Mouse (Mus musculus): Measurements from ENCODE around the gene Fam174a. TPM values are rescaled to one million over a fixed set of nuclear protein-coding genes. Genes with fewer than 3 reads are reported as not detected.

The Fam174a gene
- polyA plus RNA-seq, 1 experiment = 27.2 TPM

DNA sequence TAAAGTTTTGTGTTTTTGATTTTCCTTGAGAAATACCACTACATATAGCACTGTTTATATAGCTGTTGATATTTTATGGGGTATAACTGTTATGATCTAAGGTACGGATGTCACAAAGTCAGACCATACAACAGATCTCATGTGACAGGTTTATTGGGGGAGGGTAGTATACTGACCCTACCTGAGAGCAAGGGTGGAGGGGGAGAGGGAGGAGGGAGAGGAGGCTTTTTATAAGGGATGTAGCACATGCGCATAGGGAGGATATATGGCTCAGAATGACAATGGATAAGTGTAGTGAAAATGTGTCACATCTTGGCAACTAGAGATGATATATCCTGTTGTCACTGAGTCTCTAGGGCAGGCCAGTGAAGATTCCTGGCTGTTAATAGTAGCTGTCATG is 8.8 kb downstream of the Fam174a start:
- TF ChIP-seq POLR2A (IDR thresholded peaks at IDR 0.05; ENCODE audit: control insufficient read depth, low read depth, low read length) (no peak), CTCF (IDR thresholded peaks at IDR 0.05; ENCODE audit: control insufficient read depth, insufficient read depth, insufficient replicate concordance, low read depth, low read length) (no peak)
- Histone ChIP-seq H3K4me1 (ENCODE audit: control insufficient read depth, insufficient read depth, low read length) (no peaks in the 10 kb centered on the region), H3K36me3 (ENCODE audit: control insufficient read depth, insufficient read depth, low read length) (no peaks in the 10 kb centered on the region), H3K4me3 (ENCODE audit: control insufficient read depth, low read depth, low read length) (no peak overlapping the region), H3K27me3 (ENCODE audit: control insufficient read depth, insufficient read depth, low read length) (no peaks in the 10 kb centered on the region), H3K27ac (ENCODE audit: control insufficient read depth, insufficient read depth, low read depth, low read length) (no peak overlapping the region)

DNA sequence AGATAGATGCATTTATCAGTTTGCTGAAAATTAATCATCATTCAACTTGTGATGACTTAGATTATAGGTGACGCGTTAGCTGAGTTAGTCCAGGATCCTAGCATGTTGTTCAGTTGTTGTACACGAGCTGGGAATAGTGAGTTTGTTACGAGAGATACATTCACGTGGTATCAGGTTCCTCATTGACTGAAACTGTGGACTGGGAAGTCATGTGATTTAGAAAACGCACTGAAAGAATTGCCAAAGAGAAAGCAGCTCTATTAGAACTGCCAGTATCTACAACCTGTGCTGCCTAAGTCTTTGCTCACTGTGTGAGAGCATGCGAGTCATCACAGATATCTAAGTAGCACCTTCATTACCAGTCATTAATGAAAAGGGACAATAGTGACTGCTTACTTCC is 9.6 kb downstream of the Fam174a start:
- no peaks in the 10 kb centered on the region for H3K36me3 ChIP-seq (ENCODE audit: control insufficient read depth, insufficient read depth, low read length)
- no peak overlapping the region for H3K27ac ChIP-seq (ENCODE audit: control insufficient read depth, insufficient read depth, low read depth, low read length)
- H3K4me1 ChIP-seq (ENCODE audit: control insufficient read depth, insufficient read depth, low read length) = no peaks in the 10 kb centered on the region
- no peak for TF ChIP-seq CTCF (IDR thresholded peaks at IDR 0.05; ENCODE audit: control insufficient read depth, insufficient read depth, insufficient replicate concordance, low read depth, low read length)
- H3K27me3 ChIP-seq (ENCODE audit: control insufficient read depth, insufficient read depth, low read length) = no peaks in the 10 kb centered on the region
- no peak overlapping the region for H3K4me3 ChIP-seq (ENCODE audit: control insufficient read depth, low read depth, low read length)

DNA sequence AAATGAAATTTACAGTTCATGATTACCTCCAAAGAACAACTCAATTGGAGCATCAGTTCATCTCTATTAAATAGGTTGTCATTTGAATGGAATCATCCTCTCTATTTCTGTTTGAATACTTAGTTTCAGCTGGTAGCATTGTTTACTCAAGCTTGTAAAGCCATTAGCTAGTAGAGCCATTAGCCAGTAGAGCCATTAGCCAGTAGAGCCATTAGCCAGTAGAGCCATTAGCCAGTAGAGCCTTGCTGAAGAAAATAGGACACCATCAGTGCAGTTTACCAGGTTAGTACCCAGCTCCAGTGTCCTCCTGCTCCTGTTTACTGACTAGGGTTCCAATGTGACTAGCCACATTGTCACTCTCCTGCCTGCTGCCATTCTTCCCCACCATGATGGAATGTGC is 13.4 kb downstream of the Fam174a start:
- no peak for TF ChIP-seq CTCF (IDR thresholded peaks at IDR 0.05; ENCODE audit: control insufficient read depth, insufficient read depth, insufficient replicate concordance, low read depth, low read length)
- TF ChIP-seq POLR2A (IDR thresholded peaks at IDR 0.05; ENCODE audit: control insufficient read depth, low read depth, low read length) = no peak
- H3K4me3 ChIP-seq (ENCODE audit: control insufficient read depth, low read depth, low read length) = no peak overlapping the region

DNA sequence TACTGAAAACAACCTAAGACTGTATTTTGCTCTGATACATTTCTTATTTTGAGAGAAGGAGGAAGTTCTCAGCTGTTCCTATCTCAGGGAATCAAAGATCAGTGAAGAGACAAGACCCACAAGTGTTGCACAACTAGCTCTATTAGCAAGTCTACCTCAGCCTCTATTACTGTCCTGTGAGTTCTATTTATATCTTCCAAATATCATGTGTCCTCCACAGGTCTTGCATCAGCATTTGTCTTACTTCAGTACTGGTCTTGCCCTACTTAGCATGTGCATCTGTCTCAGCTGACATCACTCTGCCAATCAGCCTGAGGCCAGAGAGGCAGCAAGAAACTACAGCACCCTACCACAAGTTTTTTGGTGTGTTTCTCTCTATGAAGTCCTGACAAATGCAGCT is 26.2 kb downstream of the Fam174a start:
- no peak overlapping the region for H3K4me3 ChIP-seq (ENCODE audit: control insufficient read depth, low read depth, low read length)
- H3K4me1 ChIP-seq (ENCODE audit: control insufficient read depth, insufficient read depth, low read length) = no peaks in the 10 kb centered on the region
- H3K36me3 ChIP-seq (ENCODE audit: control insufficient read depth, insufficient read depth, low read length) = no peaks in the 10 kb centered on the region
- H3K27me3 ChIP-seq (ENCODE audit: control insufficient read depth, insufficient read depth, low read length) = no peaks in the 10 kb centered on the region
- TF ChIP-seq POLR2A (IDR thresholded peaks at IDR 0.05; ENCODE audit: control insufficient read depth, low read depth, low read length) (no peak), CTCF (IDR thresholded peaks at IDR 0.05; ENCODE audit: control insufficient read depth, insufficient read depth, insufficient replicate concordance, low read depth, low read length) (no peak)
- no peak overlapping the region for H3K27ac ChIP-seq (ENCODE audit: control insufficient read depth, insufficient read depth, low read depth, low read length)

More for the DNA sequence above, 13.4 kb downstream of the Fam174a start:
- Histone ChIP-seq H3K36me3 (ENCODE audit: control insufficient read depth, insufficient read depth, low read length) (no peaks in the 10 kb centered on the region), H3K27me3 (ENCODE audit: control insufficient read depth, insufficient read depth, low read length) (no peaks in the 10 kb centered on the region), H3K27ac (ENCODE audit: control insufficient read depth, insufficient read depth, low read depth, low read length) (no peak overlapping the region), H3K4me1 (ENCODE audit: control insufficient read depth, insufficient read depth, low read length) (no peaks in the 10 kb centered on the region)

DNA sequence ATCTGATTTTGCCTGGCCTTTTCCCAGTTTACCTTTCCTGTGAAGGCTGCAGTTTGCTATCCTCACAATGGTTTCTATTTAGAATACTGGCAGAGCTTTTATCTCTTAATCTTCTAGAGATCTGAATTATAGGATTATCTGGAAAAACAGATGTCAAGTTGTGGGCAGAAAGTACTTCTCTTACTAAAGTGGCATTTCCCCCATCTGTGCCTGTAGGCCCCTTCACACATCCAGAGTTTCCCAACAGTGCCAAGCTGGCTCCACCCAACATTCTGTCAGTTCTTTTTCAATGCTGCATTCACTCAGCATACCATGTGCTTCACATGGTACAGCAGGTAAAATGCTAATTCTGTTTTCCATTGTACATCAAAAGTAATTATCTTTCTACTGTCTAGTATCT is 28.8 kb downstream of the Fam174a start:
- no peak for TF ChIP-seq POLR2A (IDR thresholded peaks at IDR 0.05; ENCODE audit: control insufficient read depth, low read depth, low read length)
- no peak for TF ChIP-seq CTCF (IDR thresholded peaks at IDR 0.05; ENCODE audit: control insufficient read depth, insufficient read depth, insufficient replicate concordance, low read depth, low read length)
- Histone ChIP-seq H3K4me1 (ENCODE audit: control insufficient read depth, insufficient read depth, low read length) (no peaks in the 10 kb centered on the region), H3K4me3 (ENCODE audit: control insufficient read depth, low read depth, low read length) (no peak overlapping the region), H3K27me3 (ENCODE audit: control insufficient read depth, insufficient read depth, low read length) (no peaks in the 10 kb centered on the region), H3K27ac (ENCODE audit: control insufficient read depth, insufficient read depth, low read depth, low read length) (no peak overlapping the region), H3K36me3 (ENCODE audit: control insufficient read depth, insufficient read depth, low read length) (no peaks in the 10 kb centered on the region)

DNA sequence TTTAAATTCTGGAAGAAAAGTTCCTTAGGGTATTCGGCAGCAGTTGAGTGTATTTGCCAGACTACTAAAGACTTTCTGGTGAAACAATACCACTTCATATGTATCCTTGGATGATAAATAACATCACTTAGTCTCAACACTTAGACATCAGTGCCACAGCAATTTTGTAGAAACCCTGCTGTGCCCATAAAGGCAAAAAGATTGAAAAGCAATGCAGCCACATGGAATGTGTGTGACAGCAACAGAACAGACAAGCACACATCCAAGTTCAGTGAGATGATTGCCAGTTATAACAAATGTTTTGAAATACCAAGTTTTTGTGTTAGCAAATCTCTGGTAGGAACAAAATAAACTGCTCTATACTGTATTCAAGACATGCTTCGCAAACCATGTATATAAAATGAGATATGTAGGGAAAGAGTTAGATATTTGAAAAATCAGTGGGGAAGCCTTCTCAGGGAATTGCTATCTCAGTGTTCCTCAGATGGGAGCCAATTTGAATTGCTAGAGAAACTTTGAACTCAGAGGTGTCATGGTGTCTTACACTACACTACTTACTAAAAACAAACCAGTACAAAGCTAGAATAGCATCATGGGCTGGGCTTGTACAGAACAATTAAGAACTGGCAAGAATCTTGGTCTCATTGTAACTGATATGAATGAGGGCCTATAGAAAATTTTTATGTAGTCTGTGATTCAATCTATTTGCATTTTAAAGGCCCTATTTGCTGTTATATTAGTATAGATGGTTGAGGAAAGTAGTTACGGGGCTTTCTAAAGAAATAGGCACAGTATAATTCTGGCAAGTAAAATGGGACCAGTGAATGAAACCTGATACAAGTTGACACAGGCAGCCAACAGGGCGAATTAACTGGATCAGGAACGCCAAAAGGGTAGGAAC is 30.4 kb downstream of the Fam174a start:
- Histone ChIP-seq H3K4me3 (ENCODE audit: control insufficient read depth, low read depth, low read length) (no peak overlapping the region), H3K27me3 (ENCODE audit: control insufficient read depth, insufficient read depth, low read length) (no peaks in the 10 kb centered on the region), H3K4me1 (ENCODE audit: control insufficient read depth, insufficient read depth, low read length) (no peaks in the 10 kb centered on the region), H3K36me3 (ENCODE audit: control insufficient read depth, insufficient read depth, low read length) (no peaks in the 10 kb centered on the region), H3K27ac (ENCODE audit: control insufficient read depth, insufficient read depth, low read depth, low read length) (no peak overlapping the region)
- TF ChIP-seq POLR2A (IDR thresholded peaks at IDR 0.05; ENCODE audit: control insufficient read depth, low read depth, low read length) (no peak), CTCF (IDR thresholded peaks at IDR 0.05; ENCODE audit: control insufficient read depth, insufficient read depth, insufficient replicate concordance, low read depth, low read length) (no peak)

DNA sequence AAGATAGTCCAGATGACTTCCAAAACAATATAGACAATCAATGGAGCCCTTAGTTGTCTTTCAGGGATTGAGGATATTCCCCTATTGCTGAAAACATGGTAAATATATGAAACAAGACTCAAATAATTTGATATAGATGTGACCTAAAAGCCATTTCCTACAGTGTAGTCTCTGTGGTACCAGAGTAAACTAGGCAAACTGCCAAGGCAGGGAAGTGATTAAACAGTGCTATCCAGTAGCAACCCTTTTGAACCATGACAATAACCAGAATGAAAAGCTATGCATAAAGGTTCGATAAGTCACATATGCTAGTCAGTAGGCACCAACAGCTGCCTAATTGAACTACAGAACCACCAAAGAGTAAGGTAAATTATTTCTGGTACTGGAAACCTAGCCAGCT is 40.7 kb downstream of the Fam174a start:
- H3K4me3 ChIP-seq (ENCODE audit: control insufficient read depth, low read depth, low read length) = no peak overlapping the region
- no peak overlapping the region for H3K27ac ChIP-seq (ENCODE audit: control insufficient read depth, insufficient read depth, low read depth, low read length)
- no peaks in the 10 kb centered on the region for H3K27me3 ChIP-seq (ENCODE audit: control insufficient read depth, insufficient read depth, low read length)
- no peaks in the 10 kb centered on the region for H3K36me3 ChIP-seq (ENCODE audit: control insufficient read depth, insufficient read depth, low read length)
- H3K4me1 ChIP-seq (ENCODE audit: control insufficient read depth, insufficient read depth, low read length) = no peaks in the 10 kb centered on the region
- TF ChIP-seq POLR2A (IDR thresholded peaks at IDR 0.05; ENCODE audit: control insufficient read depth, low read depth, low read length) = no peak
- TF ChIP-seq CTCF (IDR thresholded peaks at IDR 0.05; ENCODE audit: control insufficient read depth, insufficient read depth, insufficient replicate concordance, low read depth, low read length) = no peak

Measured in testis, adult 2 months (tissue).